Mouse (Mus musculus): ENCODE measurements around the gene Fras1. TPM values are rescaled to one million over a fixed set of nuclear protein-coding genes. Genes with fewer than 3 reads are reported as not detected.

Gene Fras1
- polyA plus RNA-seq, 1 experiment from 2014 or later: 3.2 TPM

DNA sequence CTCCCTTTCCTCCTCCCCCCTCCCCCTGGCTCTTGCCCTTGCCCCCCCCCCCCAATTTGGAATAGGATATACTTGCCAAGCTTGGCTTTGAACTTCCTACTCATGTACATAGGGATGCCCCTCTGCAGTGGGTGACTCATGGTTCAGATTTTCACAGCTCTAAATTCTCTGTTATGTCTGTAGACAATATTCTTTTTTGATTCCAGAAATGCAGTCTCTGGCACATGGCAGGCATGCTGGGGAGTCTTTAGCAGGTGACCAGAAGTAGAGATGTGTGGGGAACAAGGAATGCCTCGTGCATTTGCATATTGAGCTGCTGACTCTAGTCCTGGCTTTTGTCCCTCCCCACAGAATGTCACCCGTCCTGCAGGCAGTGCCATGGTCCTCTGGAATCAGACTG lies 244.3 kb downstream of the Fras1 start:
- Histone ChIP-seq H3K9ac (ENCODE audit: low read depth, low read length) (no peak overlapping the region), H3K4me2 (replicated peaks; ENCODE audit: low read depth) (no peak overlapping the region), H3K27me3 (replicated peaks; ENCODE audit: control insufficient read depth, insufficient read depth, low read length) (no peaks in the 10 kb centered on the region), H3K27ac (ENCODE audit: low read depth, low read length) (no peak overlapping the region), H3K4me3 (ENCODE audit: low read depth, low read length) (no peak overlapping the region), H3K9me3 (ENCODE audit: control insufficient read depth) (no peaks in the 10 kb centered on the region), H3K36me3 (ENCODE audit: control insufficient read depth, insufficient read depth) (no peaks in the 10 kb centered on the region; the same call in 1 of the 2 replicates), H3K4me1 (replicated peaks; ENCODE audit: control insufficient read depth, insufficient read depth, low read length) (no peaks in the 10 kb centered on the region)
- 59% methylated on average over 2 of the region's 2 CpGs for WGBS
- no peak for TF ChIP-seq CTCF (IDR thresholded peaks at IDR 0.05; ENCODE audit: low read depth)
- no peak for ATAC-seq

DNA sequence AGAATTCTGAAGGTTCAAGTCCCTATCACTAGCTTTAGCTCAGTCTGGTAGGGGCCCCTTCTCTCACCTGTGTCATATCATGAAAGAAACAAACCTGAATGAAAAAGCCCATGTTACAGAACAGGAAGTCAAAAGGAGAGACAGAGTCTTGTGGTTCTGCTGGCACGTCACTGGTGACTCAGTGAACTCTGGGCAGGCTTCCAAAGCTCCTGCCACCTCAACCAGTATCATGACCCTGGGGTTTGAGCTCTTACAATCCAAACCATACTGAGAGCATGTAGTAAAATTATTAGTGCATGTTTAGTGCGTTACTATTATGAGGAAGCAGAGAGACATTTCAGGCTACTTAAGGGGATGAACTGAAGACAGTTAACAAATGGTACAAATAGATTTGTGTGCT lies 246.5 kb downstream of the Fras1 start:
- Histone ChIP-seq H3K9me3 (ENCODE audit: control insufficient read depth) (no peaks in the 10 kb centered on the region), H3K4me1 (replicated peaks; ENCODE audit: control insufficient read depth, insufficient read depth, low read length) (no peaks in the 10 kb centered on the region), H3K4me3 (ENCODE audit: low read depth, low read length) (no peak overlapping the region), H3K4me2 (replicated peaks; ENCODE audit: low read depth) (no peak overlapping the region), H3K9ac (ENCODE audit: low read depth, low read length) (no peak overlapping the region), H3K36me3 (ENCODE audit: control insufficient read depth, insufficient read depth) (no peaks in the 10 kb centered on the region; the same call in 1 of the 2 replicates), H3K27ac (ENCODE audit: low read depth, low read length) (no peak overlapping the region), H3K27me3 (replicated peaks; ENCODE audit: control insufficient read depth, insufficient read depth, low read length) (no peaks in the 10 kb centered on the region)
- WGBS: 58% methylated on average over 2 of the region's 2 CpGs
- no peak for TF ChIP-seq CTCF (IDR thresholded peaks at IDR 0.05; ENCODE audit: low read depth)
- ATAC-seq: no peak

GRCm38 (mm10) chr5:96620618-96621017 lies 246.9 kb downstream of the Fras1 start:
- TF ChIP-seq CTCF (IDR thresholded peaks at IDR 0.05; ENCODE audit: low read depth): no peak
- ATAC-seq: no peak
- no peak overlapping the region for H3K4me3 ChIP-seq (ENCODE audit: low read depth, low read length)
- H3K27ac ChIP-seq (ENCODE audit: low read depth, low read length): no peak overlapping the region
- no peak overlapping the region for H3K9ac ChIP-seq (ENCODE audit: low read depth, low read length)
- 83% methylated on average over 5 of the region's 5 CpGs for WGBS
- no peaks in the 10 kb centered on the region for H3K4me1 ChIP-seq (replicated peaks; ENCODE audit: control insufficient read depth, insufficient read depth, low read length)
- H3K36me3 ChIP-seq (ENCODE audit: control insufficient read depth, insufficient read depth): no peaks in the 10 kb centered on the region; the same call in 1 of the 2 replicates
- no peaks in the 10 kb centered on the region for H3K9me3 ChIP-seq (ENCODE audit: control insufficient read depth)
- no peaks in the 10 kb centered on the region for H3K27me3 ChIP-seq (replicated peaks; ENCODE audit: control insufficient read depth, insufficient read depth, low read length)
- no peak overlapping the region for H3K4me2 ChIP-seq (replicated peaks; ENCODE audit: low read depth)

DNA sequence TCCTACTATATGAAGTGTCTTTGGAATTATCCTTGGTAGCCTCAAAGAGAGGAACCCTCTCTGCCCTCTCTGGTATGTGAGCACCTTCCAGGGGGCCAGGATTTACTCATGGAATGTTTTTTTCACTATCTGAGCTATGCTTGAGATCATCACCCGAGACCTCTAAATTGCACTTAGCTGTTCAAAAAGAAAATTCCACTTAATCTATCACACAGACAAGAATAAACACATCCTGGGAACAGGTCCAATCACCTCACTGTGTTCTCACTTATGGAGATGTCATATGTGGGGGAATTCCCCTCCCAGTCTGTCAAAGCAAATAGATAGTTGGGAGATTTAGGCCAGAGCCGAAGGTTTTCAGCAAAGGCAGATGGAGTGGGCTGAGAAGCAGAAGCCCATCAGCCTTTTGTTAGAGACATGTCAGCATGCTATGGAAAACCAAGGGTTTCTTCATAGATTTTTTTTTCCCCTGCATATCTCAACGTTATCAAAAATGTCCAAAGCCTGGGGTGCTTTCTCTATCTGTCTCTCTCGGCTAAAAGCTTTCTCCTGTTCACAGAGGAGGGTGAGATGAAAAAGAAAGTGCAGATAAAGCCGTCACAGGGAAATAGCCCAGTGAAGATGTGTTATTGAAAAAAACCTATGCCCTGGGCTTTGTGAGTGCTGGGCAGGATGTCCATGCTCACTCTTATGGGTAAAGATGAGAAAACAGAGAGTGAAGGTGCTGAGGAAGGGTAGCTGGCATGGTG lies 249.0 kb downstream of the Fras1 start:
- no peak for TF ChIP-seq CTCF (IDR thresholded peaks at IDR 0.05; ENCODE audit: low read depth)
- H3K4me3 ChIP-seq (ENCODE audit: low read depth, low read length): no peak overlapping the region
- ATAC-seq: no peak
- no peak overlapping the region for H3K27ac ChIP-seq (ENCODE audit: low read depth, low read length)
- WGBS: 46% methylated on average over 5 of the region's 5 CpGs
- H3K9me3 ChIP-seq (ENCODE audit: control insufficient read depth): no peaks in the 10 kb centered on the region
- H3K36me3 ChIP-seq (ENCODE audit: control insufficient read depth, insufficient read depth): no peaks in the 10 kb centered on the region; the same call in 1 of the 2 replicates
- H3K9ac ChIP-seq (ENCODE audit: low read depth, low read length): no peak overlapping the region
- H3K4me1 ChIP-seq (replicated peaks; ENCODE audit: control insufficient read depth, insufficient read depth, low read length): no peaks in the 10 kb centered on the region
- H3K4me2 ChIP-seq (replicated peaks; ENCODE audit: low read depth): no peak overlapping the region
- H3K27me3 ChIP-seq (replicated peaks; ENCODE audit: control insufficient read depth, insufficient read depth, low read length): no peaks in the 10 kb centered on the region

DNA sequence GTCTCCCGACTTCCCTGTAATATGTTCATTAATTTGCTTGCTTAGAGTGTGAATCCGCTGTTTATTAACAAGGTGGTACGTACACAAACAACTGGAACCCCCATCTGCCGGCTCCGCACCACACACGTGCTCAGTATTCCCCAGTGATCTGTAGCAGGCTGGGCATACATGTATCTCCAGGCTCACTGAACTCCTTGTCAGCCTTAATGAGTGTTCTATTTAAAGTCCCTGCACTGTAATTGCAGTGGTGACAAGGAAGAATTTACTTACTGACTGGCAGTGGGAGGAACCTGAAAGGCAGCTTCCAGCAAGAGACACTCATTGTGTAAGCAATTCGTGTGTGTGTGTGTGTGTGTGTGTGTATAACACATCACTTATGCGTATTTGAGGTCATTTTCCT lies 256.1 kb downstream of the Fras1 start:
- Histone ChIP-seq H3K9me3 (ENCODE audit: control insufficient read depth) (no peaks in the 10 kb centered on the region), H3K4me2 (replicated peaks; ENCODE audit: low read depth) (no peak overlapping the region), H3K27me3 (replicated peaks; ENCODE audit: control insufficient read depth, insufficient read depth, low read length) (no peaks in the 10 kb centered on the region), H3K4me3 (ENCODE audit: low read depth, low read length) (no peak overlapping the region), H3K9ac (ENCODE audit: low read depth, low read length) (no peak overlapping the region), H3K27ac (ENCODE audit: low read depth, low read length) (no peak overlapping the region), H3K36me3 (ENCODE audit: control insufficient read depth, insufficient read depth) (no peaks in the 10 kb centered on the region), H3K4me1 (replicated peaks; ENCODE audit: control insufficient read depth, insufficient read depth, low read length) (no peaks in the 10 kb centered on the region)
- ATAC-seq: no peak
- TF ChIP-seq CTCF (IDR thresholded peaks at IDR 0.05; ENCODE audit: low read depth): no peak
- WGBS: 68% methylated on average over 8 of the region's 8 CpGs

DNA sequence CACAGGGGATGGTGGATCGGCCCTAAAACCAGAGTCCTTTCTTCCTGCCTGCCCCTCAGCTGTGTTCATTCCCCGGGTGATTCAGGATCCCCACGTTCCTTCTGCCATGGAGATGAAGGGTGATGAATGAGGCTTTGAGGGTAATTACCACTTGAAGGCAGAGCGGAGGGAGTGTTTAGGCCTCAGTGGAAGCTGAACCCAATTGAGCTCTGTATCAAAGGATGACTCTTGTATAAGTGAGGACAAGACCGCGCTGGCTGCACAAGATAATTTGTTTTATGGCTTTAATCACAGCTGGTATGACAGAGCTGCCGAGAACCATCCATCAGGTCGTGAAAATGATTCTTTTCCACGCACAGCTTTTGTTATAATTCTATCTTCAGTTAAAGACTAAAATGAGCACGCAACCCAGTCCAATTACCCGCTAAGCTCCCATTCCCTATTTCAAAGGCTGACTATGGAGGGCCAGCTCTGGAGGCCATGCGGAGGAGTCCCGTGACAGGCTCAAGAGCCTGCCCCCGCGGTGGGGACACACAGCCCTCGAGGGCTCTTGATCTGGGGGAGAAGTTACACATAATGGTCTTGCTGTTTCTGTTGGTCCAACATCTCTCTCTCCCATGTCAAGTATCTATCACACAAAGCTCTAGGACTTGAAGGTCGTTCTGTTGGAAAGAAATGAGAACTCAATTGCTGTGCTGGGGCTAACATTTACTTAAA lies 261.5 kb downstream of the Fras1 start:
- H3K4me3 ChIP-seq (ENCODE audit: low read depth, low read length): no peak overlapping the region
- no peak for TF ChIP-seq CTCF (IDR thresholded peaks at IDR 0.05; ENCODE audit: low read depth)
- no peak overlapping the region for H3K9ac ChIP-seq (ENCODE audit: low read depth, low read length)
- 77% methylated on average over 17 of the region's 17 CpGs for WGBS
- H3K4me1 ChIP-seq (replicated peaks; ENCODE audit: control insufficient read depth, insufficient read depth, low read length): no peaks in the 10 kb centered on the region
- no peak overlapping the region for H3K27ac ChIP-seq (ENCODE audit: low read depth, low read length)
- no peak overlapping the region for H3K4me2 ChIP-seq (replicated peaks; ENCODE audit: low read depth)
- no peak for ATAC-seq
- H3K27me3 ChIP-seq (replicated peaks; ENCODE audit: control insufficient read depth, insufficient read depth, low read length): no peaks in the 10 kb centered on the region
- H3K9me3 ChIP-seq (ENCODE audit: control insufficient read depth): no peaks in the 10 kb centered on the region
- no peaks in the 10 kb centered on the region for H3K36me3 ChIP-seq (ENCODE audit: control insufficient read depth, insufficient read depth)

All from intestine, postnatal 0 days (tissue).